Mouse (Mus musculus) neural tube, embryonic 10.5 days (tissue): ENCODE data around the gene Sik2.

Experiments used
- DNase-seq: peaks from one replicate; pipeline ENCODE4 v3.0.0-alpha.2; 2017; ENCODE audit warnings: low spot score; ENCODE audit errors: extremely low spot score

The Sik2 gene

DNA sequence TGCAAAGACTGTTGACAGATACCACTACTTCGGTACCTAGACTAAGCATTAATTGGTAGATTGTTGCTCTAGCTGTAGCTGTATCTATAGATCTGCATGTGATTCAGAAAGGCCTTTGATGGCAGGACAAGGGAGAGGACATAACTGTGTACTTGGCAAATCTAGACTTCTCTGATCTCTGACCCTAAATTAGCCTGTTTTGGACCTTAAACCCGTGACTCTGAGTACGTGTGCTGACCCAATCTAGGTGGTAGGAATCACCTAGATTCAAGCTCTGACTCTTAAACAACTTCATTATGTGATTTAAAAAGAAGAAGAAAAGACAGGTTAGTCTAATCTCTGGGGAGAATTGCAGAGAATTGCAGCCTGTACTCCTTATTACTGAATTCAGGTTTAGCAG is 163.8 kb downstream of the Sik2 start, which contains the start of gene Ppp2r1b:
Ppp2r1b (plus strand) TSS at position 221 of the 400 bp plus-strand sequence.
- no peak for DNase-seq
